Comparison of ENCODE assay signal across 8 mouse cellular contexts in the genomic region with DNA sequence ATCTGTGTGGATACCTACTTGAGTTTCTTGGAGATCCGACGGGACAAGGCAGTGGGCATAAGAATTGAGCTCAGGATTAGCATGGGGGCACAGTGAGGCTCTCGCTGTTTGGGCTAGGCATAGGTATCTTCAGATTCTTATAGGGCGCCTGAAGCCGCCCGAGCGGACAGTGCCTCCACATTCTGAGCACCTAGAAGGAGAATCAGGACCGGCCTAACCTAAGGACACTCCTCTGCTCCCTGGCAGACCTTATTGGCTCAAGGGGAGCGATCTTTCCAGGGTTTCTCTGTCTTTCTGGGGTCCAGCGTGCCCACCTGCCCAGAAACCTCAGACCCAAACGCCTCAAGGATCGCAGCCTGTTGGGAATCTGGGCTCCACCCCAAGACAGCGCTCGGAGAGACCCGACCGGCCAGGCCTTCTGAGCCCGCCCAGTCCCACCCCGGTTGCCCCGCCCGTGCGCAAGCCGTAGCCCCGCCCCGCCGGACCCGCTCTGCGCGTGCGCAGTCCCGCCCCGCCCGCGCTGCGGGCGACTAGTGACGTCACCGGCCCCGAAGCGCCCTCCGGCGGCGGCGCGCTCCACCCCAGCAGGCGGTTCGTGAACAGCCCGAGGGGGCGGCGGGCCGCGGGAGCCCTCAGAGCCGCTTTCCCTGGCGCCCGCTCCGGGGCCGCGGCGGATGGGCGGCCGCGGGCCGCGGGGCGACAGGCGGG. TPM values are rescaled to one million over a fixed set of nuclear protein-coding genes. Genes with fewer than 3 reads are reported as not detected.
DNase-seq lines count a peak whose midpoint lies in the region; ATAC-seq lines count a peak whose summit lies in the region.

A gene (plus strand): TSS at position 532 of the 708 bp plus-strand sequence.

- peak within 1 kb of the TSS; percentile 84 for H3K27ac ChIP-seq in hindbrain, embryonic 14.5 days

- peak; percentile 93 for DNase-seq in T-cell, adult 2 months (ENCODE audit: low spot score)
- DNase-seq in cerebellum, postnatal 36 days, result peak; percentile 94 to 97
- DNase-seq in frontal cortex, postnatal 36 days (ENCODE audit: low spot score in 2 of 2), result peak; percentile 93 to 96
- DNase-seq in hindbrain, embryonic 14.5 days (ENCODE audit: low spot score), result peak; percentile 96
- peak; percentile 96 to 97 for DNase-seq in layer of hippocampus, postnatal 36 days
- peak; percentile 91 for DNase-seq in lung, postnatal 25 days (ENCODE audit: low spot score)
- DNase-seq in retina, adult 2 months (ENCODE audit: low read depth, low spot score), result peak; percentile 85
- DNase-seq in thymus, postnatal 25 days, result peak; percentile 97

- ATAC-seq in hindbrain, embryonic 14.5 days (ENCODE audit: low FRiP score), result peak; percentile 84

- 3% methylated on average over 49 of the region's 65 CpGs for WGBS in hindbrain, embryonic 14.5 days

- peak within 1 kb of the TSS; percentile 95 for H3K9ac ChIP-seq in hindbrain, embryonic 14.5 days

- peak within 1 kb of the TSS; percentile 68 for H3K4me2 ChIP-seq in hindbrain, embryonic 14.5 days (replicated peaks)

- H3K4me1 ChIP-seq in hindbrain, embryonic 14.5 days (replicated peaks; ENCODE audit: control insufficient read depth, insufficient read depth, low read length), result peaks cover 32% of the 10 kb centered on the region

- peaks cover under 1% of the 10 kb centered on the region; the same call in 1 of the 2 replicates for H3K27me3 ChIP-seq in hindbrain, embryonic 14.5 days (ENCODE audit: control insufficient read depth, insufficient read depth, low read length)

- no peaks in the 10 kb centered on the region for H3K36me3 ChIP-seq in hindbrain, embryonic 14.5 days (replicated peaks; ENCODE audit: control insufficient read depth, insufficient read depth)

- no peaks in the 10 kb centered on the region for H3K9me3 ChIP-seq in hindbrain, embryonic 14.5 days (ENCODE audit: control insufficient read depth, low read length)

- H3K4me3 ChIP-seq in hindbrain, embryonic 14.5 days (replicated peaks; ENCODE audit: low read length), result peak within 1 kb of the TSS; percentile 94

RNA-seq across cellular contexts. Expression of the gene that starts here (rescaled TPM):
- 13.6 and 15.6 TPM in 2 replicates for polyA plus RNA-seq in hindbrain, embryonic 14.5 days (2014; fragmentation: Nextera tagmentation; extraction: Ambion mirVana)
- 10 to 100 TPM; 75.6 to 76.6 TPM for total RNA-seq in layer of hippocampus, postnatal 36 days (2021)

Comparison
In these comparisons a context has a peak if more than half of its experiments do, and no peak if none do; other contexts are left out.
1. Peak in every context shown above with its lines: DNase-seq, ATAC-seq, H3K4me3 ChIP-seq and H3K27ac ChIP-seq.